Mouse (Mus musculus) brain, adult 2 months (tissue): ENCODE measurements around the gene Tlr13.
"Not testable (repeated sequence)": the region's sequence is repeated elsewhere in the genome, so short reads cannot be mapped to it uniquely, and the experiment has no call there.

Experiments used
- DNase-seq: peaks from one replicate; pipeline ENCODE4 v3.0.0; 2011; ENCODE audit warnings: low read depth, low spot score

The Tlr13 gene

GRCm38 (mm10) chrX:106186713-106187649 is 44.0 kb downstream of the Tlr13 start, which contains the start of gene Pgk1:
Gene Pgk1, plus strand, starts transcription at chrX:106187100.
- peak; percentile 99 for DNase-seq

GRCm38 (mm10) chrX:106187737-106188136 is 44.7 kb downstream of the Tlr13 start:
- peak; percentile 34 for DNase-seq

DNA sequence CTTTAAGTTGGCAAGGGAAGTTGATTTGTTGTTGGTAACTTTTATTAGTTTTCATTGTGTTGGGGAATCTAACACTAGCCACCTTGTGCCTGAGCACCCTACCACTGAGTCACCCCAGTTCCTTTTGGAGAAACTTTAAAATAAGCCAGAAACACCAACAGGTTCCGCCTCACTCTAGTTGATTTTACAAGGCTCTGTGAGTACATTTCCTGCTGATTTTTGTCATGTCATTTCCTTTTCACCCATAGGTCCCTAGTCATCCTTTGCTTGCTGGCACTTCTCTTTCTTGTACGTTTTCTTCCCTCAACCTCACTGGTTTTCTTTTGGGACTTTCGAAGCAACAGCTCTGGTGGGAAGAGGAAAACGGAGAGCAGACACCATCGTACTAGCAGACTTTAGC is 46.4 kb downstream of the Tlr13 start:
- DNase-seq: no peak

- DNase-seq: no peak
Measured at GRCm38 (mm10) chrX:106190091-106190490, 47.1 kb downstream of the Tlr13 start.

- DNase-seq: not testable (repeated sequence)
Measured at GRCm38 (mm10) chrX:106194361-106194760, 51.4 kb downstream of the Tlr13 start.

GRCm38 (mm10) chrX:106197308-106197707 is 54.3 kb downstream of the Tlr13 start:
- no peak for DNase-seq

DNA sequence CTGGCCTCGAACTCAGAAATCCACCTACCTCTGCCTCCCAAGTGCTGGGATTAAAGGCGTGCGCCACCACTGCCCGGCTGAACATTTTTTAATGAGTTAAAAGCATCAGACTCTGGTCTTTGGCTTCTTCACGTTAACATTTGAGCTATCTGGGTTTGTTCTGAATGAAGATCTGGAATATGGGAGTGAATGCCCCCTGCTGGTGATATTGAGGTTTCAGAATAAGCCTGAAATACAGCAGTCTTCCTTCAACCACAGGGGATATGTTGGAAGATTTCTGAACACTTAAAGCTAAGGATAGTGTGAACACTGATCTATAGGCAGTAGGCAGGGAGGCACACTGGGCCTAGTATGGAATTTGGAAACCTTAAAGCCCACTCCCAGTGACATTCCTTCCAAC is 55.9 kb downstream of the Tlr13 start:
- DNase-seq: no peak

GRCm38 (mm10) chrX:106209100-106209499 is 66.1 kb downstream of the Tlr13 start:
- no peak for DNase-seq
